Mouse (Mus musculus) neural tube, embryonic 11.5 days (tissue): ENCODE measurements around the gene Odf3l2. TPM values are rescaled to one million over a fixed set of nuclear protein-coding genes. Genes with fewer than 3 reads are reported as not detected.

Source experiments
- ATAC-seq: fragments of 200-750 bp; cut with Nextera tagmentation; 2 replicates; pipeline ENCODE4 v1.8.0; 2017; ENCODE audit warnings: moderate number of reproducible peaks, mild to moderate bottlenecking, moderate TSS enrichment, moderate library complexity; ENCODE audit not compliant: insufficient read depth, low FRiP score, low TSS enrichment
- DNase-seq: peaks from one replicate; pipeline ENCODE4 v3.0.0-alpha.2; 2015; ENCODE audit warnings: low spot score
- H3K27ac ChIP-seq: fragments of 300-500 bp; sonication (generic); 2 replicates; pipeline ENCODE4 v1.5.1; 2014; ENCODE audit warnings: low read depth, mild to moderate bottlenecking, low read length
- H3K27me3 ChIP-seq: fragments of 300-500 bp; sonication (generic); 2 replicates; pipeline ENCODE4 v1.6.1; 2014; ENCODE audit warnings: mild to moderate bottlenecking, low read length, mixed read lengths; ENCODE audit not compliant: control insufficient read depth, insufficient read depth
- H3K36me3 ChIP-seq: fragments of 300-500 bp; sonication (generic); 2 replicates; pipeline ENCODE4 v1.6.1; 2014; ENCODE audit warnings: mild to moderate bottlenecking, low read length, moderate library complexity, mixed read lengths; ENCODE audit not compliant: control insufficient read depth, insufficient read depth
- H3K4me1 ChIP-seq: fragments of 300-500 bp; sonication (generic); 2 replicates; pipeline ENCODE4 v1.6.1; 2014; ENCODE audit warnings: low read length, mixed read lengths; ENCODE audit not compliant: control insufficient read depth, insufficient read depth
- H3K4me2 ChIP-seq: fragments of 300-500 bp; sonication (generic); 2 replicates; pipeline ENCODE4 v1.6.1; 2014; ENCODE audit warnings: low read depth, mild to moderate bottlenecking, moderate library complexity
- H3K4me3 ChIP-seq: fragments of 300-500 bp; sonication (generic); 2 replicates; pipeline ENCODE4 v1.5.1; 2014; ENCODE audit warnings: low read depth, low read length
- H3K9ac ChIP-seq: fragments of 300-500 bp; sonication (generic); 2 replicates; pipeline ENCODE4 v1.6.1; 2014; ENCODE audit warnings: mild to moderate bottlenecking, low read length
- H3K9me3 ChIP-seq: fragments of 300-500 bp; sonication (generic); 2 replicates; pipeline ENCODE4 v1.6.1; 2016; ENCODE audit warnings: low read length; ENCODE audit not compliant: control insufficient read depth
- WGBS: fragments of 180-500 bp; shearing (Covaris S2); extraction: QIAGEN DNeasy Blood & Tissue Kit; methylation state at CpG from one replicate; pipeline ENCODE4 v1.1.7; 2014; 5-methylcytosine and 5-hydroxymethylcytosine counted together
- polyA plus RNA-seq: library from polyadenylated mRNA; unstranded; fragments of >200 nt; fragmentation: Nextera tagmentation; extraction: Ambion mirVana; gene quantifications from 2 replicates; pipeline ENCODE4 v1.2.1, GENCODE M21; 2014

Gene Odf3l2
- polyA plus RNA-seq, 1 experiment from 2014 or later, result not detected

DNA sequence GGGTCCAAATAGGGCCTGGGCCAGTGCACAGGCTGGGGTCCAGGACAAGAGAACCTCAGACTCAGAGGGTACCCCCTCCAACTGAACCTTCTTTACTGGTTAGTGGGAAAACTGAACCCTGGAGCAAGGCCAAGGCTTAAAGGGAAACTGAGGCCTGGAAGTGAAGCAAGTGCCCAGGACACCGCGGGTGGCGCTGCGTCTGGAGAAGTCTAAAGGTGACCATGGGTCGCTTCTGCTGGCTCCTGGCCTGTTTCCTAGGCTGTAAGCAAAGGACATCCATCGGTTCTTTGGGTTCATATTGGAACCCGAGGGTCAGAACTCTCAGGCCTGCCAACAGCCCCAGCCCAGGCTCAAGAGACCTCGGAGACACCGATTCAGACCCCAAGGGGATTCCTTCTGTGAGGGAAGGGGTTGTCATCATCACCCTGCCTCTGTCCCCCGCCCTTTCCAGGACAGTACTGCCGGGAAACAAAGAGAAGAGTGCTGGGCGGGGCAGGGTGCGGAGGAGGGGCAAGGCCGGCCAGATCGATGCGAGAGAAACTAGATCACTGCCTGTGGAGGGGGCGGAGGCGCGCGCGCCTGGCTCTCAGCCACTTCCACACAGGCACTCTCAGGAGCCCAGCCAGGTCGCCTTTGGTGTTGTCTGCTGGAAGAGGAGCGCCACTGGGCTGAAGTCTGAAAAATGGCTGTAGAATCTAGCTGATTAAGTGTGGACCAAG lies 6.9 kb downstream of the Odf3l2 start:
- Histone ChIP-seq H3K4me1 (peaks cover 8% of the 10 kb centered on the region), H3K27me3 (0 out of 2 replicates have a peak, but pooled peaks cover 2% of the 10 kb centered on the region), H3K36me3 (no peaks in the 10 kb centered on the region), H3K27ac (peak overlapping the region; percentile 73), H3K4me2 (peak overlapping the region; percentile 91), H3K4me3 (peak overlapping the region; percentile 85; the same call in 1 of the 2 replicates), H3K9me3 (no peaks in the 10 kb centered on the region), H3K9ac (peak overlapping the region; percentile 89)
- DNase-seq, result peak; percentile 72
- WGBS, result 5% methylated on average over 23 of the region's 23 CpGs
- peak; percentile 42 for ATAC-seq

DNA sequence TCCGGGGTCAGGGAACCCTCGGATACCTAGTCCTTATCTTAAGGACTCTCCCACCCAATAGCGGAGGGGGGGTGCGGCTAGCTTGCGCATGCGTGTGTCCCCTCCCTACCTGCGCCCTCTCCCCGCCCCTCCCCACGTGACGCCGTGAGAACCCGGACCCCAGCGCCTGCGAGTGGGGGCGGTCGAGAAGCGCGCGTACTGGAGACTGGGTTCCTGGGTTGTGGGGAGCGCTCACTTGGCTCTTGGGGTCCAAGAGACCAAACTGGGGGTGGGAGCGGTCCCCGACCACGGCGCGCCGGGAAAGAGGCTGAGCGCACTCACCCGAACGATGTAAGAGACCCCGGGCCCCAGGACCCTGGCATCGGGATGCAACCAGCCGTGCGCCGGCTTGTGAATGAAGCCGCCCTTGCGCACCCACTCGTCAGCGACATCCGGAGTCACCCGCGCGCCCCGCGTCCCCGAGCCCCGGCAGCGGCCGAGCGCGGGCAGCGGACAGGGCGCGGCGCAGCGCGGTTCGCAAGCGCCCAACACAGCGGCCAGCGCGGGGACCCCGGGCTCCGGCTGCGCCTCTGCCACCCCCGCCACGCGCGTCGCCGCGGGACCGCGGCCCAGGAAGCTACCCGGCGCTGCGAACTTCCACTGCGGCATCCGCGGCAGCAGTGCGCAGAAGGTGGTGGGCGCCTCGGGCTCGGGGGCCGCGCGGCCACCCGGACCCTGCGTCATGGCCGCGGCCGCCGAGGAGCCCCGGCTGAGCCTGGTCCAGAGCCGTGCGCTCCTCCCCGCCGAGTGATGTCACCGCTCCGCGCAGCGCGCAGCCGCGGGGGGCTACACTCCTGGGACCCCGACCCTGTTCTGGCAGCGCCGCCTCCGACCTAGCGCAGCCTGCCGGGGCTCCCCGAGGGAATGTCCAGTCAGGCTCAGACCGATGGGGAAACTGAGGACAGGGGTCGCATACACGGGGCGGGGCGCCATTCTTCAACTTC lies 8.1 kb downstream of the Odf3l2 start, which contains the start of gene Shc2:
Shc2 (minus strand) TSS at position 791 of the 983 bp plus-strand sequence.
- peak; percentile 85 for DNase-seq
- H3K27me3 ChIP-seq, result 0 out of 2 replicates have a peak, but pooled peaks cover 2% of the 10 kb centered on the region
- no peaks in the 10 kb centered on the region for H3K9me3 ChIP-seq
- peak within 1 kb of the TSS; percentile 91 for H3K4me2 ChIP-seq
- H3K36me3 ChIP-seq, result no peaks in the 10 kb centered on the region
- peak within 1 kb of the TSS; percentile 85 for H3K4me3 ChIP-seq
- peak within 1 kb of the TSS; percentile 89 for H3K9ac ChIP-seq
- WGBS, result under 1% methylated on average over 87 of the region's 116 CpGs
- H3K27ac ChIP-seq, result peak within 1 kb of the TSS; percentile 88
- H3K4me1 ChIP-seq, result peaks cover 8% of the 10 kb centered on the region
- ATAC-seq, result peak; percentile 86

DNA sequence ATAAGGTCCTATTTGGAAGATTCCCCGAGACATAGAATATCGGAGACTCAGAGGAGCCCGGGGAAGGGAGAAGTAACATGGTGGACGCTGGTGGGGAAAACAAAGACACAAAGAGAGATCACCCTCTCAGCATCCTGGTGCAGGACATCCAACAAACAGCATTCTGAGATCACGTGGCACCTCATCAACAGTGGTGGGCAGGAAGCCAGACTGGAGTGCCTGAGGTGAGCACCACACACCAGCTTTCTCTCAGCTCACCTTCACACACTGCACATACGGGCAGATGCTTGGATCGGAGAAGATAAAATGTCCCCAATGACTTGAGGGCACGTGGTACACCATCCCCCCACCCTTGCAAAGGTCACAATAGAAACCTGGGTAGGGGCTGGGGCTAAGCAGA lies 9.3 kb downstream of the Odf3l2 start:
- no peak for ATAC-seq
- Histone ChIP-seq H3K9ac (peak overlapping the region; percentile 89), H3K27ac (no peak overlapping the region), H3K27me3 (0 out of 2 replicates have a peak, but pooled peaks cover 2% of the 10 kb centered on the region), H3K4me2 (peak overlapping the region; percentile 91), H3K36me3 (no peaks in the 10 kb centered on the region), H3K4me1 (peaks cover 8% of the 10 kb centered on the region), H3K4me3 (peak overlapping the region; percentile 85; the same call in 1 of the 2 replicates), H3K9me3 (no peaks in the 10 kb centered on the region)
- 80% methylated on average over 8 of the region's 8 CpGs for WGBS
- DNase-seq, result no peak

DNA sequence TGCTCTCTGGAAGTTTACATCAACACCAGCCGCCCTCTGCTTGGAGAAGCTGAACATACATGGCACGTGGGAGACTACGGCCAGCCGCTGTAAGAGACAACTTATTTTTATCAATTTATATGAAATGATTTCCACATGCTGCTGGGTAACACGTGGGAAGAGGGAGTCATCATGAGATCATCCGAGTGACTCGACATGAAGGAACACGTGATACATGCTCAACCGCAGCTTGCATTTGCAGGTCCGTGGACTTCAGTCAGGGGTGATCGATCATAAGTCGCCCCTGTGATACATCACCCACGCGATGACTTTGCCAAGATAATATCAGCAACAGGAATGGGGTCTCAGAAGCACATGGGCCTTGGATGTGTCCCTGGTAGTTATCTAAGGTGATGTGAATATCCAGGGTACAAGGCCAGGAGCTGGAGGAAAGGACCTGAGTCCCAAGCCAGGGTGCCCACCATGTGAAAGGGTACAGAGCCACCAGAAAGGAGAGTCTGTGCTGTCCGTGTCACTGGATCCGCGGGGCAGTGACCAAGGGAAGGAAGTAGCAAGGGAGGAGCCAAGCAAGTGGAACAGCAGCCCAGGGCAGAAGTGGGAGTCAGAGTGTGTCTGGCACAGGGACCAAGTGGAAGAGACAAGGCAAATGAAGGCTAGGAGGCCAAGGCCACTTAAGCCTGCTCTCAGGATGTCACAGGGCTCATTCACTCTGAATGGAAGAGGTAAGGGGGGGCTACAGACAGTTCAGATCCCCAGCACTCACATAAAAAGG lies 12.3 kb downstream of the Odf3l2 start:
- 86% methylated on average over 17 of the region's 17 CpGs for WGBS

DNA sequence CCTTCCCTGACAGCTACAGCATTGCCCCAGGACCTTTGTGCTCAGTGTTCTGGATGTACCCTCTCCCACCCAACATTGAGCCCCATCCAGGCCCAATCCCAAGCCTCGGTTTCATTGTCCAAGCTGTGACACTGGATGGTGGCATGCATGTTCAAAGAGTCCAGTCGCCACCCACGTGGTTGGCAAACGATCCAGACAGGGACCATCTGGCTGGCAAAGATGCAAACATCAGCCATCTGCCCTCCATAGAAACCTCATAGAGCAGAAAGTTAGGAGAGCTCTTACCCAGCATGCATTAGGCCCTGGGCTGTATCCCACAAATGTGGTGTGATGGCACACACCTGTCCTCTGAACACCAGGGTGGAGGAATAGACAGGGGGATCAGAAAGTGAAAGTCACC lies 14.1 kb downstream of the Odf3l2 start:
- no peak overlapping the region for H3K27ac ChIP-seq
- H3K9me3 ChIP-seq, result no peaks in the 10 kb centered on the region
- DNase-seq (no peak), ATAC-seq (no peak)
- H3K27me3 ChIP-seq, result no peaks in the 10 kb centered on the region
- WGBS, result 79% methylated on average over 4 of the region's 4 CpGs
- H3K36me3 ChIP-seq, result no peaks in the 10 kb centered on the region
- no peak overlapping the region for H3K4me3 ChIP-seq
- no peak overlapping the region for H3K4me2 ChIP-seq
- H3K9ac ChIP-seq, result no peak overlapping the region
- no peaks in the 10 kb centered on the region for H3K4me1 ChIP-seq

More for the DNA sequence above, 12.3 kb downstream of the Odf3l2 start:
- H3K4me1 ChIP-seq, result peaks cover 1% of the 10 kb centered on the region
- no peak overlapping the region for H3K27ac ChIP-seq
- H3K4me2 ChIP-seq, result no peak overlapping the region
- no peaks in the 10 kb centered on the region for H3K9me3 ChIP-seq
- ATAC-seq (no peak), DNase-seq (no peak)
- no peaks in the 10 kb centered on the region for H3K36me3 ChIP-seq
- H3K27me3 ChIP-seq, result no peaks in the 10 kb centered on the region
- no peak overlapping the region for H3K4me3 ChIP-seq
- no peak overlapping the region for H3K9ac ChIP-seq

DNA sequence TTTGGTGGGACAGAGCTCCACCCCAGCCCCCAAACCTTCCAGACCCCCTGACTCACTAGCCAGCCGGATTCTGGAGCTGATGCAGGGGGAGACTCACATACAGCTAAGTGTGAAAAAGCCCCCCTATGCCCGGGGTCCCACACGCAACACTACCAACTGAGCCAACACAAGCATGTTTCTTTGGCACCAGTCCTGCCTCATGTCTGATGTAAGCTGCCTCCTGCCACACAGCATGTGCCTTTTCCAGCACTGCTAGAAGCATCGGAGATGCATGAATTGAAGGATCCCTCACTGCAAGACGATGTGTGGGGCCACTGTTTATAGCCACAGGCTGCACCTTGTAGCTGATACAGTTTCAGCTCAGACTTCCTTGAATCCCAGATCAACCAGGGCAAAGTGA lies 17.2 kb downstream of the Odf3l2 start:
- Histone ChIP-seq H3K9me3 (no peaks in the 10 kb centered on the region), H3K4me1 (no peaks in the 10 kb centered on the region), H3K36me3 (no peaks in the 10 kb centered on the region), H3K9ac (no peak overlapping the region), H3K4me3 (no peak overlapping the region), H3K4me2 (no peak overlapping the region), H3K27ac (no peak overlapping the region), H3K27me3 (no peaks in the 10 kb centered on the region)
- ATAC-seq, result no peak
- DNase-seq, result no peak
- 83% methylated on average over 5 of the region's 5 CpGs for WGBS

DNA sequence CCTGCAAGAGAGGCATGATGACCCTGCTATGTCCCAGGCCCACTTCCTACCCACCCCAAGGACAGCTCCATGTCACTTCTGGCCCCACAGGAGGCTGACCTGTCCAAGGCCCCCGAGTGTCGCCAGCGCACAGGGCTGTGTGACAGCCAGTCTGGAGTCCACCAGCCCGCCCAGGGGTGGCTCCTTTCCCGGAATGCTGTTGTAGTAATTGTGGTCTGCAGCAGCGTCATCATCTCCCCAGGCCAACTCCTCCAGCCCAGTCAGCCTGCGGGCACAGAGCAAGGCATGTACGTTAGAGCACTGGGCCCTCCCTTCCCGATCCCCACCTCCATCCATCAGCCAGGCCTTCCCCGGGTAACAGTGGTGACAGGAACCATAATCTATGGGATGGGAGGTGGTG lies 19.4 kb downstream of the Odf3l2 start:
- DNase-seq (no peak), ATAC-seq (no peak)
- H3K36me3 ChIP-seq, result no peaks in the 10 kb centered on the region
- H3K9ac ChIP-seq, result no peak overlapping the region
- no peak overlapping the region for H3K4me3 ChIP-seq
- no peaks in the 10 kb centered on the region for H3K9me3 ChIP-seq
- H3K4me2 ChIP-seq, result no peak overlapping the region
- no peak overlapping the region for H3K27ac ChIP-seq
- H3K27me3 ChIP-seq, result no peaks in the 10 kb centered on the region
- H3K4me1 ChIP-seq, result no peaks in the 10 kb centered on the region
- 84% methylated on average over 10 of the region's 10 CpGs for WGBS

DNA sequence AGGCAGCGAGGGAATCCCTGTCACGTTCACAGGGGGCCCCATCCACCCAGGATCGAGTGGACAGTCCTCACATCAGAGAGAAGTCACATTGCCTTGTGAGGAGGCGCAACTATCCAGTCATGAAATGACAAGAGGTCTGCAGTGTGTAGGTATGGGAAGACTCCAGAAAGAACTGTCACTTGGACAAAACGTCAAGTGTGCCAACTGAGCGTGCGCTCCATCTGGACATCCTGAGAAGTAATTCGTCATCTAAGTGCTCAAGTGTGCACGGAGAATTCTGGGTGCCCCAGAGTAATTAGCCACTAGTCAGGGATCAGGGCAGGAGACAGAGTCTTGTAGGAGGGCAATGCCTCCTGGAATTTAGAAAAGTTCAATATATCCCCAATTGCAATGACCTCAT lies 20.1 kb downstream of the Odf3l2 start:
- Histone ChIP-seq H3K27ac (no peak overlapping the region), H3K4me1 (no peaks in the 10 kb centered on the region), H3K9me3 (no peaks in the 10 kb centered on the region), H3K36me3 (no peaks in the 10 kb centered on the region), H3K4me3 (no peak overlapping the region), H3K9ac (no peak overlapping the region), H3K4me2 (no peak overlapping the region), H3K27me3 (no peaks in the 10 kb centered on the region)
- 86% methylated on average over 9 of the region's 9 CpGs for WGBS
- ATAC-seq (no peak), DNase-seq (no peak)
